Mouse (Mus musculus) stomach, postnatal 0 days (tissue): ENCODE measurements around the gene Fam126a.

ENCODE experiments used
- CTCF ChIP-seq: IDR thresholded peaks from 2 replicates; pipeline ENCODE4 v1.5.1; 2016; ENCODE audit warnings: antibody characterized with exemption, low read depth, mild to moderate bottlenecking, moderate library complexity
- EP300 ChIP-seq: optimal IDR thresholded peaks from 2 replicates; pipeline ENCODE3; 2016; ENCODE audit warnings: antibody characterized with exemption

GRCm38 (mm10) chr5:24051755-24052675 lies 21.5 kb upstream of the Fam126a start:
- TF ChIP-seq CTCF, result no peak
- no peak for TF ChIP-seq EP300
